Mouse (Mus musculus) lung, postnatal 0 days (tissue): ENCODE results near the gene Tusc2.

Experiments
- CTCF ChIP-seq: IDR thresholded peaks from 2 replicates; pipeline ENCODE4 v1.5.1; 2016; ENCODE audit warnings: antibody characterized with exemption, mild to moderate bottlenecking
- EP300 ChIP-seq: IDR thresholded peaks from 2 replicates; pipeline ENCODE4 v1.6.1; 2016; ENCODE audit warnings: antibody characterized with exemption, mild to moderate bottlenecking, control low read depth

DNA sequence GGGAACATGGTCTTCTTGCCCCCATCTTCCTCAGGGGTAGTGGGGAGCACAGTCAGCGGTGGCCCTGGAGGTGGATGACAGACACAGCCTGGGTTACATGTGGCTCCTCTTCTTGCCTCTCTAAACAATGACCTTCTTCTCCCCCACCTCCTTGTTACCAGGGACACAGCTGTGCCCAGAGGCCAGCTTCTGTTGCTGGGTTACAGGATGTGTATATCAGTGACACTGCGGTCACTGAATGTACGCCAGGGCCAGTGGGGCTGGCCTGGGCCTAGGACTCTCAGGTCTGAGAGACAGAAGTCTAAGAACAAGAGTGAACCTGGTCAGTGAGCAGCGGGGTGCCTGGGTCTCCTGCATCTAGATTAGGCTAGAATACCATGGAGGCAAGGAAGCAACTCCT lies 52.0 kb downstream of the Tusc2 start:
- TF ChIP-seq CTCF, result no peak
- TF ChIP-seq EP300, result no peak
